Mouse (Mus musculus): ENCODE measurements around the gene Itgal.

- no peak for TF ChIP-seq CTCF (IDR thresholded peaks at IDR 0.05; ENCODE audit: low read depth)
- no peak for TF ChIP-seq EP300 (optimal IDR thresholded peaks at IDR 0.05)
Observed at GRCm38 (mm10) chr7:127355796-127356195, 59.7 kb downstream of the Itgal start.

Data from stomach, postnatal 0 days (tissue).